Mouse (Mus musculus) hematopoietic stem cell, adult 5-6 weeks (primary cell): ENCODE data around the gene 1700092M07Rik. TPM values are rescaled to one million over a fixed set of nuclear protein-coding genes. Genes with fewer than 3 reads are reported as not detected.

Experiments
- ATAC-seq, 2 experiments: fragments of 125-278 bp in 1 of 2; replicated peaks in 1 of 2; 2 replicates each; pipeline ENCODE4 v1.8.0; 2016 to 2017; ENCODE audit warnings: inconsistent platforms in 2 of 2, mild to moderate bottlenecking in 2 of 2, moderate number of reproducible peaks in 2 of 2, low read depth in 1 of 2, moderate TSS enrichment in 1 of 2; ENCODE audit not compliant: low FRiP score in 2 of 2, poor library complexity in 2 of 2, severe bottlenecking in 2 of 2, insufficient read depth in 1 of 2, low TSS enrichment in 1 of 2
- total RNA-seq: library from RNA; stranded (forward); fragments of 172-1452, 232-1000 nt; gene quantifications from 2 replicates; pipeline ENCODE4 v1.2.3, GENCODE M21; 2017

The 1700092M07Rik gene
- not detected in 2 replicates for total RNA-seq

DNA sequence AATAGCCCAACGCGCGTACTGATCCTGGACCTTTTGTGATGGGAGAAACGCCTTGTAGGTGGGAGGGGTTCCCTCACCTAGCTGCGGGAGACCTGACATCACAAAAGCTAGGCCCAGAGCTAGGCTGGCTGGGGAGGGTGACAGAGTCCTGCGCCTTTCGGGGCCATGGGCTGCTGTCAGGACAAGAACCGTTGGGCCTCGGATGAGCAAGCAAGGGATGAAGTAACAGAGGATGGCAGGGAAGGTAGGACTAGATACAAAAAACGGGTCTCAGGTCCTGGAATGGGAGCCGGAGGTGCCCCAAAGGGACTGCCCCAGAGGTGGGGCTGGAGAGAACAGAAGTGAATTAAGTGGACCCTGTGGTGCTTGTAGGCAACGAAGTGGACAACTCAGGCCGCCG is at the start of gene 1700092M07Rik:
Gene 1700092M07Rik (plus strand): TSS at position 116 of the 400 bp plus-strand sequence.
- no peak for ATAC-seq

DNA sequence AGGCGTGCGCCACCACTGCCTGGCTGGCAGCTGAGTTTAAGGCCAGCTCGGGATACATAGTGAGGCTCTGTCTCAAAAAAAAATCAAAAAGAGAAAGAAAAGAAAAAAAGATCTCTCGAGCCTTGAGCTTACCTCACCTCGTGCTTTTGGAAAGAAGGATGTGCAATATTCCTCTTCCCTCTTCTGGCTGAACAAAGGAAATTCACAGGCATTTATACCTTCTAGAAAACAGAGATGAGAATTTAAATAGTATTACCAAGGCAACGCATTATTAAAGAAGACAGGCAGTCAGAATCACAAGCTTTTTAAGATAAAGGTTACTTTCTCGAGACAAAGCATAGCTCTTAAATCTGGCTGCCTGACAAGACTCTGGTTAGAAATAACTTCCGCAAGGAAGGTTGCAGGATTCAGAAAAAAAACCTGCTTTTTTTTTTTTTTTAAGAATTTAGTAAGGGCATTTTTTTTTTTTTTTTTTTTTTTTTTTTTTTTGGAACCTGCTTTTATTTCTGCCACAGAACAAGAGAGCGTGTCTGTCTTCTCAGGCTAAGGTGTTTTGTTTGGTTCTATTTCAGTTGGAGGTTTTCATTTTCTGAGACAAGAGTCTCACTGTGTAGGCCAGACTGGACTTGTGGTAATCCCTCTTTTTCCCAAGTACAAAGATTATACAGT is 48.5 kb upstream of the 1700092M07Rik start:
- ATAC-seq, result no peak

DNA sequence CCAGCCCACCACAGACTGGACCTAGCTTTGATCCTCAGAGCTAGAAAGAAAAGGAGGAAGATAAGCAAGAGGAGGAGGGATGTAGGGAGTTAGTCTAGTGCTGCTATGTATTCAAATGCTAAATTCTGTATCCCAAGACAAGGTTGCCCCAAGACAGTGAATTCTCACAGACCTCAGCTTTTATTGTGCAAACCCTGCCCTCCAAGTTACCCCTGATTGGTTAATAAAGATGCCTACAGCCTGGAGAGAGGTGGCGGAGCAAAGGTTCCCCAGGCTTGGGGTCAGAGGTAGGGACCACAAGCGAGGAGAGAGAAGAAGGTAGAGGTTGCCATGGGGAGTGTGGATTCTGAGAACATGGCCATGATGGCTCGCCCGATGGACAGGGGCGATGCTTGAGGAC is 47.8 kb upstream of the 1700092M07Rik start:
- no peak for ATAC-seq

DNA sequence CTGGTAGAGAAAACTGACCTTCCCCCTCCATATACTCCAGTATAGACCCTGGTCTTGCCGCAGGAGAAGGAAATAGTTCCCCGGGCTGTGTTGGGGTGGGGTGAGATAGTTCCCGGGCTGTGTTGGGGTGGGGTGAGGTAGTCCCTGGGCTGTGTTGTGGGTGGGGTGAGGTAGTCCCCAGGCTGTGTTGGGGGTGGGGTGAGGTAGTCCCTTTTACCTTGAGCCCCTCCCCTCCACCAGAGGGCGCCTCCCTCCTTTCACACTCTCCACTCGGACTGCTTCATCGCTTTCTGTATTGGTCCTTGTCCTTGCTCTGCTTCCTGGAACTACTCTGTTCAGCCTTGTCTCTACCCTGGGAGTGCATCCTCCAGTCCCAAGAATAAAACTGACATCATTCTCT is 45.2 kb upstream of the 1700092M07Rik start:
- peak; percentile 65 to 76; a peak in 3 of 4 replicates for ATAC-seq

DNA sequence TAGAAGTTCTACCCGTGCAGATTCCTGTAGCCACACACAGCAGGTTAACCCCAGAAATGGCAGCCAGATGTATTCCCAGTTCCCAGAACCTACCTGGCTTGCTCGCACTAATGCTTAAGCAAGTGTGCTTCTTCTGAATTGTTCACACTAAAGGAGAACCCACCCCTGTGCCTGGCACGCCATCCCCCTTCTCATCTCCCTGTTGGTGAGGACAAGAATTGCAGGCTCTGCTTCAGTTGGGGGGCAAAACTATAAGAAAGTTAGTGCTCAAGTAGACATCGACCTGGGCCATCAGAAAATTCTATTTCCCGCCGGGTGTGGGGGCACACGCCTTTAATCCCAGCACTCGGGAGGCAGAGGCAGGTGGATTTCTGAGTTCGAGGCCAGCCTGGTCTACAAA is 40.9 kb upstream of the 1700092M07Rik start:
- no peak for ATAC-seq

DNA sequence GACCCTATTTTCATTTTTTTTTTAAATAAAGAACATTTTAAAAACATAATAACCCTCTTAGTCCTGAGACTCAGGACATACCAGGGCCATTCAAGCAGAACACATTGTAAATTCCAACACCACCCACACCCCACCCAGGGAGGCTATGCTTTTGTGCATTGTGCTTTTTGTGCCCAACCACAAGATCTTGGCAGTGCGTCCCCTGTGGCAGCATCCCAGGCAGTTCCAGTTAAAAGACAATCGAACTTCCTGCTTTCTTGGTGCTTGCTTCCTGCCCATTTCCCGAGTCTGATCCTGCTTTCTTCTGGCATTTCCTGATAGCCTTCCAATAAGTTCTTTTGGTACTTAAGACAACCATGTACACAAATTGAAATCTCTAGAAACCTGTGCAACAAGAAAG is 38.1 kb upstream of the 1700092M07Rik start:
- ATAC-seq, result no peak

DNA sequence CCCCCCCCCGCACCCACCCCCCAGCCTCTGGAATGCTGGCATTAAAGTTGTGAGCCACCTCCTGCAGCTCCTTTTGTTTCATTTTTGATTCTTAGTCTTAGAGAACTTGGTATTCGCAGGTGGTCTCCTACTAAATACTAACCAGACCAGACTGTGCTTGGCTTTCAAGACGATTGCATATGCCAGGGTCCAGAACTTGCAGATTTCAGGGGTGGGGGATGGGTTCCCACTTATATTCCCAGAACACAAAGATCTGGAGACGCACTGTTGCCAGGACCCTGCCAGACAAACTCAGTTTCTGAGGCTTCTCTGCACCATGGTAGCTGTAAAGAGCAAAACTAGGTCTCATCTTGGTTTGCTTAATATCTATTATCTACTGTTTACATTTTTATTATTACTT is 36.9 kb upstream of the 1700092M07Rik start:
- ATAC-seq, result no peak

DNA sequence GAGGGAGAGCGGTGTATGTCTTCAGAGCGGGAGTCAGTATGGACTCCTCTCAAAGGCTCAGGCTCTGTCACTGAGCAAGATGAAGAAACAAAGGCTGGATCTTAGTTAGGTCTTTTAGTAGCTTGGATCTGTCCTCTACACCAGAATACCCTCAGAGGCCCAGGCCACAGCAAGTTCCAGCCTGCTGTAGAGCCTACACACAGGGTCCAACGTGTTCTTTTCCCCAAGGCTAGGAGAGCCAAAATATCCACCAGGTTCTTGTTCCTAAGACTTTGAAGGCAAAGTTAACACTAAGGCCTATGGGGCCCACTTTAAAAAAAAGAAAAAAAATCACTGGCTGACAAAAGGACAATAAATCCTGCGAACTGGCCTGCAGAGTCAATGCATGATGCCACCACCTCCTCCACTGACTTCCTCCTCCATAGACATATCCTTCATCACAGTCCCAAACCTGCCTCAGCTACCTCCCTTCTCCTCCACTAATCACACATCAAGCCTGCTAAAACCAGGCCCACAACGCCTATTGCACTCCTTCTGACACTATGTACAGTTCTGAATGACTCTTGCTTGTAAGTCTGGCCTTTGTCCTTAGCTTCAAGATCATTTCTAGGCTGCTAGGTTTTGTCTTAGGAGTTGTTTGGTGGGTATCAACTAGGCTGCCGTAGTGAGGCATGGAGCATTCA is 35.4 kb upstream of the 1700092M07Rik start:
- ATAC-seq, result no peak

DNA sequence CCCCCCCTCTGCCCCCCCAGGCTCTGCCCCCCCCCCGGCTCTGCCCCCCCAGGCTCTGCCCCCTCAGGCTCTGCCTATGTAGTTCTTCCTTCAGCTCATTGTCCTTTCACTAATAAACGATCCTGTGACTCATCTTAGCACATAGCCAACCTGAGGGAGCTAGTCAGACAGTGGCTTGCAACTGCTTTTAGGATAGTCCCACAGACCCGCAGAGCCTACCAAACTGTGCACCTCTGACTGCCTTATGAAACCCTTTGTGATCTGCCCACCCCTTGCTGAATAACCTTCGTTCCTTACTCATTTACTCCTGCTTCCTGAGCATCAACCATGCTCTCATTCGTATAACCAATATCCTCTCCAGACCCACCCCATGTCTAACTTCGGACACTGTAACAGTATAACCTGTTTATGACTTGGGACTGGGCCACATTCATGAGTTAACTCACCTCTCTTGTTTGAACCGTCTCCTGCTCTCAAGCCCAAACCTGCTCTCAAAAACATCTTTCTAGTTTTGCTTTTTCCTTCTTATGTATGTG is 34.3 kb upstream of the 1700092M07Rik start:
- no peak for ATAC-seq

DNA sequence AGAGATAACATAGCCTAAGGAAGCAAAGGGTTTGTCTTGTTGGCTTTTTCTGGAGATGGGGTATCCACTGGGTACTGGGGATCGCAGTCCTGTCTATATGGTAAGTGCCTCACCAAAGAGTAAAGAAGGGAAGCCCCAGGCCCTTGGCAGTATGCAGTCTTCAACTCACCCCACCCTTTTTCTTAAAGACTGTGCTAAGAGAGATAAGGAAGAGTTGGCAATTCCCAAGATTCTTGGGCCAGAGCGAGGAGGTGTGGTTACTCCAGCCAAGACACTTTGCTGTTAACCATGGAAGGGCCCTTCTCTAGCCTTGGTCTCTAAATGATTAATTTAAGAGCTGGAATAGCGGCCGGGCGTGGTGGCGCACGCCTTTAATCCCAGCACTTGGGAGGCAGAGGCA is 33.6 kb upstream of the 1700092M07Rik start:
- no peak for ATAC-seq

DNA sequence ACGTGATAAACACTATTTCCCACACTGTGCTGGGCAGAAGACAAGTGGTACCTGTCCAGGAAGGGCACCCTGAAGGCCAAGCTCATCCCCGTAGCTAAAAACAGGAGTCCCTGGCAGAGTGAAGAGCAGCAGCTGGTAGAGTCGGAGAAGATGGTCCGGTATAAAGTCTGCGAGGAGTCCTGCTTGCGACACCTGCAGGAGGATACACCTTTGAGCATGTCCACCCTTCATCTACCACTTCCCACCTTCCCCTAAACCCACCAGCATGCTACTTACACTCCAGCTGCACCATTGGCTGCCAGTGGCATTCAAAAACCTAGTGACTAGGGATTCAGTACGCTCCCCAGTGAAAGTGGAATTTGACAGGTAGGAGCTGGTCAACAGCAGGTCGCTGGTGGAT is 31.6 kb upstream of the 1700092M07Rik start:
- no peak for ATAC-seq

DNA sequence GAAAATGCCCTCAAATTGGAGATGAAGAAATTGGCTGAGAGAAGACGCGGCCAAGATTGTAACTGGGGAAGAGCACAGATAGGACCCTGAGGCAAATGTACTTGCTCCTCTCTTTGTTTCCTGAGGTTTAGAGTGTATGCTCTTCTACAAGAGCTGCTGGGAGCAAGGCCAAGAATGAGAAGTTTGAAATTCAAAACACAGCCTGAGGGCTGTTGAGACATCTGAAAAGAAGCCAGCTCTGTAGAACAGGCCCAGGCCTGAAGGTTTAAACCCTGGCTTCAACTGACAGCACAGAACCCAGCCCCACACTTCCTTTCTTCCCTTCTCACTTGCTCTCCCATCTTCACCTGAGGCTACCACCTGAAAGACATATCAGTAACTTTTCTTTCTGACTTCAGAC is 30.5 kb upstream of the 1700092M07Rik start:
- no peak for ATAC-seq

DNA sequence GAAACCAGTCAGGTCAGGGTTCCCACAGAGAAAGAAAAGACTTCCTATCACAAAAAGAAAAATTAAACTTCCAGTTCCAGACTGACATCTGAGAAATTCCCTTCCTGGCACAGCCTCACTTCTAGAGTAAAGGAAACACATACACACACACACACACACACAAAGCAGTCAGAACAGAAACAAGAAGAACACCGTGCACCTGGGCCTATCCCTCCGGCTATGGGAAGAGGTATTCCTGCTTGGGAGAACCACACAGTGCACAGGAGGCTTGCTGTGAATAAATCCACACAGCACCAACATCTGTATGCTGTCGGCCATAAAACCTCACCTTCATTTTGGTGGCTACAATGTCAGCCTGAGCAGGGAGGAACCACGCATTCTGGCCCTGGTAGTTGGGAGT is 29.0 kb upstream of the 1700092M07Rik start:
- no peak for ATAC-seq

DNA sequence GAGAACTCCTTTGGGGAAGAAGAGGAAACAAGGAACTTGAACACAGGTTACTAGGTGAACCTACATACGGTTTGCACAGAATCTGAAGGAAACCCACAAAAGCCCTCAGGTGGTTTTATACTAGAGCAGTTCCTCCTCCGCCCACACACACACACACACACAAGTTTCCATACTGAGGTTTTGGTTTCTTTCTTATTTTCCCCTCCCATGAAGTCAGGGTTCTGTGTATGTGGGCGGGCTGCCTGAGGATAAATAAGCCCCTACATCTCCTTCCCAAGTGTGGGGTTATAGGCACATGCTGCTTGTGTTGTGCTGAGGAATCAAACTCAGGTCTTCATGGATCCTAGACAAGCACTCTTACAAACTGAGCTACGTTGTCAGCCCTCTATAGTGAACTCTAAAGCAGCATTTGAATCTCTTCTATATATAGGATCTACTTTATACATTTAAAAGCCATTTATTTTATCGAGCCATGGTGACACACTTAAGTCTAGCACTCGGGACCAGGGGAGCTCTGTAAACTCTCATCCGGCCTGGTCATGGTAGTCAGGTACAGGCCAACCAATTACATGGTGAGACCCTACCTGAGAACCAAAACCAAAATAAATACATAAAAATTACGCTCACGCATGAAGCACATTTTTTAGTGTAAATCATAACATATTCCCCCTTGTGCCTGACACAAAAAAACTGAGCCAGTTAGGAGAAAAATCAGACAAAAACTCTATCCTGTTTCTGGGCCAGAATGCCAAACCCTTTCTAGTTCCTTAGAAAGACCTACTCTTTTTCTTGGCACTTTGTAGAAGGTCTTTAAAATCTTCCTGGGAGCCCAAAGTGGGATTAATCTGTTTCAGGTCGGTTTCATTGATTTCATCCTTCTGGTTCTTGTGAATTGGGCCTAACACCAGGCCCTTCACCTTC is 28.3 kb upstream of the 1700092M07Rik start:
- peak; percentile 23 to 47 for ATAC-seq

DNA sequence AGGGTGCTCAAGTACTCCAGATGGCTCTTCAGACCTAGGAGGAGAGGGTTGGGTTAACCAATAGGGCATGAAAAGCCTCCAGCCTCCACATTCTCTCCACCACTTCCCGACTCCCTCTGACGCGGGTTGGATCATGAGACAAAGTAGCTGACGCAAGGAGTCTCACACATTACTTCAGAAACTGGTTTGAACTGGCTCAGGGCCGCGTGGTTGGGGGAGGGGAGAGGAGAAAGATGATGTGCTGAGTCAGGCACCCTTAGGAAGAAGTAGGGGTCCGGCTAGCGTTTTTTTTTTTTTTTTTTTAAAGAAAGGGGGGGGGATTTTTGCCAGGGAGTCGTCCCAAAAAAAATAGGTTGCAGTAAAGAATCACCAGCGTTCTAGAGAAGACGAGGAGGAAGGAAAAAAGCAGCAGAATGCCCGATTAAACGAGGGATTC is 27.6 kb upstream of the 1700092M07Rik start:
- ATAC-seq, result peak; percentile 54 to 64

DNA sequence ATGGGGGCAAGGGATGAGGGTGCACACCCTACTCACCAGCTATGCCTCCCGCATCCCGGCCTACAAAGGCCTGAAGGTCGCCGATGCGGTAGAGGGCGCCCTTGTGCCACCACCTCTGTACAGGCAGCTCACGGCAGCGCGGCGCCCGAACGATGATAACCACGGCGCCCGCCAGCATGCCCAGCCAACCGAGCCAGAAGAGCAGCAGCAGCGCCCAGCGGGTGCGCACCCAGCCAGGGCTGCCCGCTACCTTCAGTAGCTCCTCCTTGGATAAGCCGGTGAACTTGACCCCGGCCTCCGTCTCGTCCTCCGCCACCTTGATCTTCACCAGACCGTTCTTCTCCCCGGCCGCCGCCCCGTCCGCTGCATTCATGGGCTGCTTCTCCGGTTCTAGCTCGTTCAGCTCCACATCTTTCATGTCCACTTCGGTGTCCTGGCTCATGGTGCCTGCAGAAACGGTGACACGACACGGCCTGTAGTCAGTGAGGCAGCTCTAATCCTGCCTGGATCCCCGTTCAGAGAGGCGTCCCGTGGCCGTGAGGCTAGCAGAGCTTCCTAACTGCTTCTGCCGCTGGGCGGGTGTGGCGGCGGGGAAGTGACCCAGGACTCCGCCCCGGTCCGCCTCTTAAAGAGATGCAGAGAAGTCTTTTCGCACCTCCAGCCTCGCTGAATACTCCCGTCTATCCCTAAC is 27.1 kb upstream of the 1700092M07Rik start:
- peak; percentile 73 to 74 for ATAC-seq

DNA sequence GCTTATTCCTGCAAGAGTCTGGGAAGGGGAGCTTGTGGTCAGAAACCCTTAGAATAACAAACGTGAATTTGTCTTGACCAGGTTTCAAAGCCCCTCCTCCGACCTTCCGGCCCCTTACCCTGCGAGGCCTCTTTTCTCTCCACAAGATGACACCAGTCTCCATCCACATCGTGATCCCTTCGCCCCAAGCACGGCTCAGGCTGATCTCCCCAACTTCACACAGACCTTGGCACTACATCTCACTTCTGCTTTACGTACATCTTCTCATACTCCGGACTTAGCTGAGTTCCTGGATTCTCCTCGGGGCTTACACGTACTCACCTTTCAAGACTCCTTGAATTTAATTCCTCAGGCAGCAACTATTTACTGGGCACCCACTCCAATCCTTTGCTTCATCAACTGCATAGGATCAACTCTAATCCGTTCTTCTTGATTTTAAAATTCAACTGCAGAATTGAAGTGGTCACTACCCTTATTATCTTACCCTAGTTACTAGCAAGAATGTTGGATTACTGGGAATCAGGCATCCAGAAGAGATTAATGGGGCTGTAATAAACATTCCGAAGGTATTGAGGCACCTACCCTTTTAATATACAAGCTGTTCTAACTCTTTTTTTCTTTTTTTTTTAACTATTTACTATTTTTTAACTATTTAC is 26.4 kb upstream of the 1700092M07Rik start:
- ATAC-seq, result 0 out of 4 replicates have a peak, but pooled peaks of 1 of the 2 experiments have one; percentile 12
